Mouse (Mus musculus): ENCODE results near the gene Sfr1.

DNA sequence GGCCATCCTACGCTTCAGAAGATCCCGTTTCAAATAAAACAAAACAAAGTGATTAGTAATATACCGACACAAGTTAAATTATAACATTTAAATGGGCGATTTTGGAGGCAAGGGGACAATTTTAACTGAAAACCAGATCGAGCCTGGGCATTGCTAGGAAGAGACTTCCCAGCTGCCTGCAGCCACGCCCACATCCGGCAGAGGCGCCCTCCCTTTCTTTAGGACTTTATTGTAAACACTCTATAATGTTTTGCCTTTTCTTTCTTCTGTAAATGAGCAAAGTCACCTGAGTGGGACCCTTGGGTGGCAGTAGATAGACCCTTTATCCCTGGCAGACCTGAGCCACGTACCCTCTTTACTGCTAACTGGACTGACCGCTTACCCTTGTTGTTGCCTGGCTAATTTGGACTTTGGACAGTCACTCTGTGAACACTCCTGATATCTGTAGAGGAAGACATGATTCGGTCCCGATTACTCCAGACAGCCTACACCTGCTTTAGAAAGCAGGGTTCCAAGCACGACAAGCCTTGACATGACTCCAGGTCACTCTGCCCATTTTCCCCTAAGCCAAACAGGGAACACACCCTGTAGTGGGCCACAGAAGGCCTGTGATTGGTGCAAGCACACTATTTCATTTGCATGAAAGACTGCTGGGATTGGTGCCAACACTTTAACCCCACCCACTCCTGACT, 26.3 kb upstream of the Sfr1 start:
- TF ChIP-seq MAX (IDR thresholded peaks at IDR 0.05; ENCODE audit: low read length) (no peak), POLR2AphosphoS2 (IDR thresholded peaks at IDR 0.05; ENCODE audit: low read depth, low read length) (no peak), ELF1 (IDR thresholded peaks at IDR 0.05; ENCODE audit: low read depth, low read length) (no peak), USF1 (IDR thresholded peaks at IDR 0.05; ENCODE audit: low read depth, low read length) (no peak)
